Mouse (Mus musculus): ENCODE measurements at regions not wholly inside any gene's neighbourhood (a gene's known extent, or its start where the extent isn't known, plus 50 kb on each side); places are given as distances from the start of the nearest gene placed in this dataset.

DNA sequence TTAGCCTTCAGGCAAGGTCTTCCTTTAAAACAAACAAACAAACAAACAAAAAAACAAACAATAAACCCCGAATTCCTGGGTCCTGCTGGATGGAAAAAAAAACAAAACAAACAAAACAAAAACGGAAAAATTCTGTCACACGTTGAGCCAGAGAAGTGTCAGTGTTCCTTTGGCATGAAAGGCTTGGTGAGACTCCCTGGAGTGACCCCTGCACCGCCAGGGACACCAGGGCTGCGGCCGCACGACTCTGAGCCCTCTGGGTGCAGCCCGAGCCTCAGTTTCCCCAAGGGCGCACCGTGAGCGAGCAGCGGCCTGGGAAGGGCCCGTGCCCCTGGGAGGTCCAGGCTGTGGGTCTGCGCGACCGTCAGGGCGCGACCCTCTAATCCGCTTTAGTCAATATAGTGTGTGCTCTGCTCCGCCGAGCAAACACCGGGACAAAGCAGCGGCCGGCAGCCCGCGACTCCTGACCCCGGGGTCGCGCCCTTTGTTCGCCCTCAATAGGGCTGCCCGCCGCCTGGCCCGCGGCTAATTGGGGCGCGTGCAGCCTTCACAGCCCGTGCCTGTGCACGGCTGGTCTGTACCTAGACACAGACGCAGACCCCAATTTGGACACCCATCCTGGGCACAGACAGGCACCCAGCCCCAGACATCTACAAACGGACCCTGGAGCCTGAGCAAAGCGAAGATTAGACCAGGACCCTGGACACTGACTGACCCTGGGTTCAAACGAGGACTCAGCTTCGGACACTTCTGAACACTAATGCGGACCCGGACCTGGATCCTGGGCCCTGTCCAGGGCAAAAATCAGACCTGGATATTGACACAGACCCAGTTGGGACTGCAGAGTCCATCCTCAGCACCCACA lies 74.0 kb upstream of the Ppara start:
- DNase-seq (ENCODE audit: low read depth, low spot score) = no peak

DNA sequence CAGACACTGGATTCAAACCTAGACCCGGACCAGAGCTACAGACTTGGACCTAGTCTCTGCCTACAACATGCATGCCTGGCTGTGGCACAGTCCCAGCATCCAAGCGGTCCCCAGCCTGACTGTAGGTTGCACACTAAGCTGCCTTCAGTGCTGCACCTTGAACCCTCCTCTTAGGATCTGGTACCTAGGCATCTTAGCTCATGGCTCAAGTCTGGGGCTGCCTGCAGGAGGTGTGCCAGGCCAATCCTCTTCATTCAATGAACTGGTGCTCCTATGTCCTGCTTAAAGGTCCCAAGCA lies 73.4 kb upstream of the Ppara start:
- no peak for DNase-seq (ENCODE audit: low read depth, low spot score)

DNA sequence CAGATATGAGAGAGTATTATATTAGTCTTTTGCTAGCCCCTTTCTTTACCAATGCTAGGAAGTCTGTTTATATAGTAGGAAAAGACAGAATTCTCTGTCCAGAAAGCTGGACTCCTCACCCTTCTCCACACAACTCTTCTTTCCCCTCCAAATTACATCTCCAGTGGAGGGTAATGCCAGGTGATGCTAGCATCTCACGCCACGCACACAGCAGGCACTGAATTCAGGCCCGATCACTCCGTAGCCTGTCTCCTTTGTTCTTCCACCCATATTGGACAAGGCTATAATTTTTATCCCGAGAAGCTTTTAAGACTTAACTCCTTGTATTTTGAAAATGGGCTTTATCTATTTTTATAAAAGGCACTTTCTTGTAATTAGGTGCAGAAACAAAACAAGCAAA lies 73.0 kb upstream of the Ppara start:
- DNase-seq (ENCODE audit: low read depth, low spot score) = no peak

DNA sequence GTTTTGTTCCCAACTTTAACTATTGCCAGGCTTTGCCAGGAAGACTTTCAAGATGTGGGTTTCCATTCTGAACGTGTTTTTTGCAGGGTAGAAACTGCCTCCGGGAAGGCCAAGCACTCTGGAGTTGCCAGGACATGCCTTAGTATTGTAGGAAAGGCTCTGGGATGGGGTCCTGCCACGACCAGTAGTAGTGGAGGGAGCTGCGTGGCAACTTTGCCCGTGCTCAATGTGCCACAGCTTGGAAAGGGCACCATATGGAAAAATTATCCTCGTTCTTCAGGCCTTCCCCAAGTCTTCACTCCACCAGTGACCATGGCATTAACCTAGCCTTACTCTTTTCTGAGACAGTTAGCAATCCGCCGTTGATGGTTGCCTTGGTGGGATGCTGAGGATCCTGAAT lies 72.5 kb upstream of the Ppara start:
- DNase-seq (ENCODE audit: low read depth, low spot score) = no peak

DNA sequence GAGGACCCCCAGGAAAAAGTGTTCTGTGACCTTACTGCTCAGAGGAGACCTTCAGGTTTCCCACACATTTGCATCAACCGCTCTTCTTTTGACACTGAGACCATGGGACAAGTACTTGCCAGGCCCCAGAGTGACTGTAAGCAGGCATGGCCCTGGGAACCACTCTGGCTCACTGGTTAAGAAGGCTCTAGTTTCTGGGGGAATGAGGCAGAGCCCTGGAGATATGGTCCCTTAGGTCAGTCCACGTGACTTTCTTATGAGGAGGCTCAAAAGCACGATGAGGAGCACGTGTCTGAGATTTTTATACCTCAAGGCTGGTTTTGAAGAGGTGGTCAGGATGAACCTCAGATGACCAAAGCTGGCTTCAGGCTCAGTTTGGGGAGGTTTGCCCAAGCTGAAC lies 72.1 kb upstream of the Ppara start:
- no peak for DNase-seq (ENCODE audit: low read depth, low spot score)

DNA sequence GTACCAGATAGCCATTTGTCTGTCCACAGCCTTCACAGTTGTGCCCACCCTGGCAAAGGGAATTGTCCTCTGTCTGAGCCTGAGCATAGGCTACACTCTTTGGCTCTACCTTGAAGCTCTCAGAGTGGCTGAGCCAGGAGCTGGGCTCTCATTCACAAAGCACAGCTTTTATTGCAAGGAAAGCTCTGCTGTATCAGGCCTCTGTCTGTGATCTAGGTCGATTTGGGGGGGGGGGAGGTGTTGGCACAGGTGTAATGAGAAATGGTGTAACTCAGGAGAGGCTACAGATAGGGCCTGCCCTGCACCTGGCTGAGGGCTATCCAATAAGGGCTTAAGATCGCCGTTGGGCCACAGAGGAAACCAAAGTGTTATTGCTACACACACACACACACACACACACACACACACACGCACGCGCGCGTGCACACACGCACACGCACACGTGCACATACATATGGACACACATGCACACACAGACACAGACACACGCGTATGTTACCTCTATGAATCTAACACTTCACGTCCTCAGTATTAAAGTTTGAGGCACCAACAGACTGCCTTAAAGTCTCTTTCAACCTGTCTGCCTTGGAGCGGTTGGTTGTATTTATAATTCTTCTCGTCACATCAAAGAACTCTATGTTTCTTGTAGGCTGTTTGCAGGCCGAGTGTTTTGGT lies 70.9 kb upstream of the Ppara start:
- no peak for DNase-seq (ENCODE audit: low read depth, low spot score)

DNA sequence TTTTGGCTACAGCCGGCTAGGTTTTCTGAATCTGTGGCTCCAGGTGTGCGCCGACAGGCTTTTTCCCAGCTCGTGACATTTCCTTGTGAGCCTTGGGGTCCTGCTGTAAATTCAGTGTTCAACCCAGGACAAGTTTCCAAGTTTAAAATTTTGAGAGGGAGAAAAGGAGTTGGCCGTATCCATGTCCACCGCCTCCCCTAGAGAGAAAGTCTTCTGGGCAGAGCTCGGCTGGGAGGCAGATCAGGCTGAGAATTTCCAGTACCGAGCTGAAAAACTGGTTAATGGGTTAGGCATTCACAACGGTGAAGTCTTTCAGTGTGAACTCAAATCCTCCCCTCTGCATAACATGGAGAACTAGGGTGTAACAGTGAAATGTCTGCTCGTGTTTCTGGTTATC lies 70.4 kb upstream of the Ppara start:
- DNase-seq (ENCODE audit: low read depth, low spot score) = no peak

DNA sequence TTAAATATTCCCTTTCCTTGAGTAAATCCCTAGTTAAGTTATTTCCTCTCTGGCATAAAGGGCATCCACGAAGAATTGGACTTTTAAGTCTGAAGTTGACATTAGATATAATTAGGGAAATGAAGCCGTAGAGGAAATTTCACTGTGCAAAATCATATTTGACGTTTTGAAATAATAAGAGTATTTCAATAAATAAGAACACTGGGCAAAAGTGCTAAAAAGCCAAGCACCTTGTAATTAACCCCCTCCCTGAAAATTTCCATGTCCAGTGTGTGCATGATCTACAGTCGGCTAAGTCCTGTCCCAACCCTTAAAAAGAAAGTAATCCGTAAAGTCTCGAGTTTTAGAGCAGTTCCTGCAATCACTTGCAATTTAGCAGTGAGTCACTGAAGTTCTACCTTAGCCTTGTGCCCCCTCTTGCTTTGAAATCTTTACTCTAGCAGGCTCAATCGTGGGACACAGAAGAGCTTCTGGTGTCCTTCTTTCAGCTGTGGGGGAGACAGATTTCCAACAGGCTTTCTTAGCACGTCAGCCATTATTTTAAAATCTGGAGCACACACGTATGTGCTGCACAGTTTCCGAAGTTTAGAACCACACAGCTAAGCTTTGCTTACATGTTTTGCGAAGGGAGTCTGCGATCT lies 69.5 kb upstream of the Ppara start:
- DNase-seq (ENCODE audit: low read depth, low spot score) = no peak

DNA sequence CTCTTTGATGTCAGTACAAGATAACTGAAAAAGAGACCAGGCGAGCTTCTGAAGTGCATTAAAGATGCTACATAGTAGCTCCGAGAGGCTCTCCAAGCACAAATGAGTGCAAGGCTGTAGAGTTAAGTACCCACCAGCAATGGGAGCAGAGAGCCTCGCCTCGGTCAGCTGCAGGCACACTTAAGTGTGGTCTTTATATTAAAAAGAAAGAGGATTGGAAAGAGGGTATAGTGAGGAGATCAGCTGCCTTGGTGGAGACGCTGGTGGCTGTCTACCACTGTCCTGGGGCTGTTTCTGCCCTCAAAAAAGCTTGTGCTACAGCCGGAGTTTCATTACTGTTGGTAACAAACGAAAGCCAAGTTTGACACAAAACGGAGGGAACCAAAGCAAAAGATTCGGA lies 68.3 kb upstream of the Ppara start:
- DNase-seq (ENCODE audit: low read depth, low spot score) = no peak

DNA sequence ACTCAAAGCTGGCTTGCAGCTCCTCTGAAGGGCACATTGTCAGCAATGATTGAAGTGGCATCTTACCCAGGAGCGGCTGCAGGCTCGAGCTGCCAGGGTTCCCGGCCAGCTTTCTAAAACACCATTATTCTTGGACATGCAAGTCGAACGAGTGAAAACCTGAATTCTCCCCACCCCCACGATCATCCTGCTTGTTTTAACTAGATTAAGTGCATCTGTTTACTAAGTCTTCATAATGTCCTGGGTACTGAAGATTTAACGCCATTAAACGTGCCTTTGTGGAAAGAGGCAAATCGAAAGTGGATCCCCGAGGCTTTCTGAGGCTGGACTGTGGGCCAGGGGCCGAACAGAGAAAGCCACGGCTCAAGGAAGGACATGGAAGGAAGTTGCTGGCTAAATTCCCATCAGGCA lies 67.4 kb upstream of the Ppara start:
- DNase-seq (ENCODE audit: low read depth, low spot score) = no peak

DNA sequence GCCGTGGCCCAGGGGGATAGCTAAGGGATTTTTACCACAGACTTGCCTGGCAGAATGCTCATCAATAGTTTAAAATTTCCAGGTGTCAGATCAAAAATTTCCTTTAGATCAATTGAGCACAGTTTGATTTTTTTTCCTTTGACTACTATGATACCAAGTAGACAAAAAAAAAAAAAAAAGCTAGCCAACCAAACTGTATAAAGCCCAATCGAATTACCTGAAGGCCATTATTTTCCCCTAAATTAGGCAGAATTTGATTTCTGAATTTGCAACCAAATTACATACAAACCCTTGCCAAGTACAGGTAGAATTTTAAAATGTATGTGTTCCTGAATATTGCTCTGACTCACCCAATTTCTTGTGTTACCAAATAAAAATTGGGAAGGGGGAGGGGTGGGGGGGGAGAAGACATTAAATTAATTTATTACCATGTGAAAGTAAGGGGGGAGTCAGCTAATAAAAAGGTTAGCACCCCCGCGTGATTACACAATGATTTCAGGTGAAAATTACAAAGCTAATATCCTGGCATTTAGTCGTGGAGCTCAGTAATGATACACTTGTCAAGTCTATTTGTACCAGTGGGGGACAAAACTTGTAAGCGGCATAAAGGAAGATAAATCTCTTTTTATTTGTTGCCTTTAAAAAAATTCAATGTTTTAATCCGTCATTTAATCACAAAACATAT lies 66.7 kb upstream of the Ppara start:
- DNase-seq (ENCODE audit: low read depth, low spot score) = no peak

DNA sequence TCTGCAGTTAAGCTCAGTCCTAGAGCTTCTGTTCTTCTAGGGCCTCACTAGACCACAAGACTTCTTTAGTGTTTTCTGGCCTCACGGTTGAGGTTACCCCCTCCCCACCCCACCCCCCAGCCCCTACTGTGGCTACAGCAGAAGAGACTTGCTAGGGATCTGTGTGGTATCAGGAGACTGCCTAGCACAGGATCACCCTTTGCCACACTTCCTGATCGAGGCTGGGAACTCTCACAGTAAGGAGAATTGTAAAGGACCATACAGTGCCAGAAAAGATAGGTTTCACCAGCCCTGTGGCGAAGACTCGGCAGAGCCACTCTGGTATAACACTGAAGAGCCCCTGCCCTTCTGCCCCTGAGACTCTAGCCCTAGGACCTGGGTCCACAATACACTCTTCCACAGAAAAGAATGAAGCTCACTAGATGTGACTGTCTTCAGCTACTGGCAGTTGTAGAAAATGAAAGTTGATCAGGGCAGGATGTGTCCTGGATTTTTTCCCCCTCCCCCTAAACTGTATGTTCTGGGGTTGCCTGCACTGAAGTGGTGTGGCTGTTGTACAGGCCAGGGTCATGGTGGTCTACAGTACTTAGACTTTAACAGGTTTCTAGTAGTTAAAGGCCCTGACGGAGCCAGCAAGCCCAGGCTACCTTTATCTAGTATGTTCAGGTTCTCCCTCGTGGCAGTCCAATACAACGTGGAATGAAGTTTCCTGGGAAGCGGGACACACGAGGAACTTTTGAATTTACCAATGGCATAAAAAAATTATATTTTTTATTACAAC lies 65.7 kb upstream of the Ppara start:
- DNase-seq (ENCODE audit: low read depth, low spot score) = no peak

DNA sequence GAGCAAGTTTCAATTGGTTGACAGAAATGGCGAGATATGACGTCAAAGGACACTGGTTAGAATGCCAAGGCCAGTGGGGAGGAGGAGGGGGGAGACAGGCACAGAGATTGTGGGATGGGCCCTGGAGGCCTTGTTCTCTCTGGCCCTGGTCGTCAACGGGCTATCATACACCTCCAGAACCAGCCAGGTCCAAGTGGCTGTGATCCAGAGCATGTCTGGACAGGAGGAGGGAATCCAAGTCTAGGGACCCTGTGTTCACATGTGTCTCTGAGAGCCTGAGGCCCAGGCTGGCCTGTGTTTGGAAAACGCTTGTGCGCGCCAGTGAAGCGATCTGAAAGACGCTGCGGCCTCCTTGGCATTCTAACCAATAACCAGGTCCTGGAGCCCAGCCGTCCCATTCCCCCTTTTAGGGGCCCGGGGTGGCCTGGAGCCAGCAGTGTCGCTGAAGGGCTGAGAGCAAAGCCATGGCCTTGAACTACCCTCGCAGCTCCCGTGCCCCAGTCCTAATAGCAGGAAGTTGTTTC lies 65.1 kb upstream of the Ppara start:
- DNase-seq (ENCODE audit: low read depth, low spot score) = no peak

DNA sequence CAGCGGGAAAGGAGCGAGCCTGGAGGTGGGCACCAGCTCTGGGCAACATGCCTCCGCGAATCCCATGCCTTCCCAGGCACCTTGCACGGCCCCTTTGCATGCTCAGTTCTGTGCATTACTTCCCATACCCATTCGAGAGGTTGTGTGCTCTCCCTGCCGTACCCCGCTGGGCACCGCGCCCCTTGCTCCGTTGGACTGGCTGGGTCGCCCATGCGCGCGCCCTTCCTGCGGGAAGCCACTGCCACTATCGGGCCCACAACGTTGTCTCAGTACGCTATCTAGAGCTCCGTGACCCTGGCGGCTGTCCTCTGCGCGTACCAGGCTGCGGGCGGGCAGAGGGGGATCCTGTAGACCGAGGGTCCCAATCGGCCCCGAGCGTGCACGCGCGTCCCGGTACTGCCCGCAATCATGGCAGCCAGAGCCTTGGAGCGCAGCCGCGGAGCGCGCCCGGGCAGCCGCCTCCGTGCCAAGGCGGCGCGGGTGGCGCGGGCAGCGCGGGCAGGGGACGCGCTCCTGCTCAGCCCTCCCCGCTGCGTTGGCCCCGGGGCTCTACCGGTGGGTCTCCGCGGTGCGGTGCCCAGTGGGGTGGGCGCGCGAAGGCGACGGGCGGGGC lies 64.5 kb upstream of the Ppara start:
- DNase-seq (ENCODE audit: low read depth, low spot score) = no peak

DNA sequence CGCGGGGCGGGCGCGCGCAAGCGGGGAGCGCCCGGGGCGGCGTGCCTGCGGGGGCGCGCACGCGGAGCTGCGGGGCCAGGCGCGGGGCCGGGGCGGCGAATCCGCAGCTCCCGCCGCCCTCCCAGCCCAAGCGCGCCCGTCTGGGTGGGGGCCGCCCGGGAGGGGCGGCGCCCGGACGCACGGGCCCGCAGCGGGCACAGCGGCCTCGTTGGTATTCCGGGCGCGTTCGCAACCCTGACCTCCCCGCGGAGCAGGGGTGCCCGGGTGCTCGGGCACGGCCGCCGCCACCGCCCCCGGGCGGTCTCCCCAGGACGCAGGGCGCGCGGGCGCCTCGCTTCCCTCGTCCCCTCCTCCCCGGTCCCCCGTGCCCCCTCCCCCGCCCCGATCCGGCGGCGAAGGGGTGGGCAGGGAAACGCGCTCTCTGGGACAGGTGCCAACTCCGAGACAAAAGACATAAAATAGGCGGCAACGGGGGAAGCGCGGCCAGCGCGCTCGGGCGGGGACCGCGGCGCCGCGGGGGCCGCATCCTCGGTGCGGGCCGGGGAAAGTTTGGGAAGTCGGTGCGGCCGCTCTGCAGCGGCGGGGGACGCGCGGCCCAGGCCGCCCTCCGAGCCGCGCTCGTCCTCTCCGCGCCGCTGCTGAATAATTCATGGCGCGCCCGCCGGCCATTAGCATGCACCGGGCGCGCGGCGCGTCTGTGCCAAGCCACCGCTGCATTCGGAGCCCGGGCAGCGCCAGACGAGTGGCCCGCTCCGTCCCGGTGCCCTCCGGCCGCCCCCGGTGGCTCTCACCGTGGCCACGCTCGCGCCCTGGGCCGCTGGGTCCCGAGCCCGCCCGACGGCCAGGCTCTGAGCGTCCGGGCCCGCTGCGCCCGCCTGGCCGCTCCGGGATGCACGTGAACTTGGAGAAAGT lies 63.7 kb upstream of the Ppara start:
- no peak for DNase-seq (ENCODE audit: low read depth, low spot score)

DNA sequence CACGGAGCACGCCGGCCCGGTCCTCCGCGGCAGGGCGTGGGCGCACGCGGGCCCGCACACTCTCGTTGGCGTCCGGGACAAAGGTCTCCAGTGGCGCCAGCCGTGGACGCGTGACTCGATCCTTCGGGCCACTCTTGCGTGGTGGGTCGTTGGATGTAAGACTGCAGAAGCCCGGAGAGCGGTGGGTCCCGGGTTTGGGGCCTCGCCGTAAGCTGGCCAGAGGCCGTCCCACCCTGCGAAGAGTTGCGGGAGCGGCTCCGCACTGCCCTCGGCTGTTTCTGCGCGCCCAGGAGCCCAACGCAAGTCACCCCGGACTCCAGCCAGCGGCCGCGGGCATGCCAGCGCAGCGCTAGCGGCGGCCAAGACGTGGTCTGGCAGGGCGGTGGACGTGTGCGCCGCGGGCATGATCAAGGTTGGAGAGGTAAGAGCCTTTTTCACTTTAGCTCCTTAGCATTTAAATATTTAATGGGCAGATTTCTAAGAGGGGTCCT lies 63.0 kb upstream of the Ppara start:
- DNase-seq (ENCODE audit: low read depth, low spot score) = no peak

DNA sequence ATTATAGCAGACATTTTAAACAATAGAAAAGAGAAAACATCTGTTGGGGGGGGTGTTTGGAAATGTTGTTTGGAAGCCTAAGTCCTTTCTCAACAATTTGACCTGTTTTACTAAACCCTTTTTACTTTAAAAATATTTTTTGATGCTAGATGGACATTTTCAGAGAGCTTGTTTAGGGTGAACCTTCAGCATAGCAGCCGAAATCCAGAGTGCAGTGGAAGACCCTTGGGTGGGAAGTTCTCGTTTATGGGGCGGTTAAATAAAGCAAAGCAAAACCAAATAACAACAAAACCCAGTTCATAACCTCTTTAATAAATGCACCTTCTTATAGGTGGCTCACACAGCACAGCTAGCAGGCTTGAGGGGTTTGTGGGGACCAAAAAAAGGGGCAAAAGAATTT lies 62.4 kb upstream of the Ppara start:
- no peak for DNase-seq (ENCODE audit: low read depth, low spot score)

DNA sequence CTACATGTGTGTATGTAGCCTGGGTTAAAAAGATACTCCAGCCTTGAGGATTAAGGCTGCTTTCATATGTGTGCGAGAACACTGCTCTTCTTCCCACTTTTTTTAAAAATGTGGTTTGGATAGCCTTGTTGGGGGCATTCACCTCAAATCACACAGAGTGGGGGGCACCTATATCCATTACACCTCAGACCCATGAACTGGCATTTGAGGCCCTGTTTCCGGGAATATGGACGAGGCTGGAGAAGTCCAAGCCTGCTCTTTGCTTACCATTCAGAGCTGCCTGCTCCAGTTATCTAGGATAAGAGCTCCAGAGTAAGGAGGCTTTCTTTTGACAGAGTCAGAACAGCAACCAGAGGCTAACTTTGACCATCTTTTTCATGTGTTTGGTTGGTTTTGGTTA lies 61.9 kb upstream of the Ppara start:
- no peak for DNase-seq (ENCODE audit: low read depth, low spot score)

DNA sequence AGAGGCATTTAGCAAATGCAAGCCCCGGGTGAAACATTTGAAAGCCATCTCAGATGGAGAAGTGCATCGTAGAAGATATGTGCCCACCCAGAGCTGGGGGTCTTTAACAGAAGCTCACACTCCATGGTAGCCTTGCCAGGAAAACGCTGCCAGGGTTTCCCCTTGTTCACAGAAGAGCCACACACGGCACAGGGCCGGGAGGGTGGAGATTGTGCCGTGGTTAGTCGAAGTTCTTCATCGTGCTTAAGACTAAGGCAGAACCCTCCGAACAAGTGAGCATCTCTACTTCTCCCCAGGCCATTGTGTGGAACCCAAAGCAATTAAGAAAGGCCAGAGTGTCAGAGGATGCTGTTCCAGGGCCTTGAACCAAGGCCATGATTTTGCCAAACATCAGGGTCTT lies 61.3 kb upstream of the Ppara start:
- DNase-seq (ENCODE audit: low read depth, low spot score) = no peak

All from embryo, embryonic 11.5 days (tissue).